Mouse (Mus musculus) liver, embryonic 11.5 days (tissue): ENCODE measurements around the gene Phb2. TPM values are rescaled to one million over a fixed set of nuclear protein-coding genes. Genes with fewer than 3 reads are reported as not detected.

ENCODE experiments used
- ATAC-seq: fragments of 200-750 bp; cut with Nextera tagmentation; replicated peaks from 2 replicates; pipeline ENCODE4 v1.8.0; 2017; ENCODE audit warnings: moderate number of reproducible peaks, mild to moderate bottlenecking, moderate TSS enrichment, moderate library complexity; ENCODE audit not compliant: low FRiP score
- DNase-seq: peaks from one replicate; pipeline ENCODE4 v3.0.0-alpha.2; 2017; ENCODE audit warnings: low spot score
- H3K27ac ChIP-seq: fragments of 300-500 bp; sonication (generic); 2 replicates; pipeline ENCODE4 v1.5.1; 2014; ENCODE audit warnings: mild to moderate bottlenecking, low read depth, low read length, control low read depth
- H3K27me3 ChIP-seq: fragments of 300-500 bp; sonication (generic); replicated peaks from 2 replicates; pipeline ENCODE4 v1.6.1; 2014; ENCODE audit warnings: low read length, mixed read lengths; ENCODE audit not compliant: control insufficient read depth, insufficient read depth
- H3K36me3 ChIP-seq: fragments of 300-500 bp; sonication (generic); 2 replicates; pipeline ENCODE4 v1.6.1; 2014; ENCODE audit warnings: mild to moderate bottlenecking, low read length, moderate library complexity, mixed read lengths; ENCODE audit not compliant: control insufficient read depth, insufficient read depth
- H3K4me1 ChIP-seq: fragments of 300-500 bp; sonication (generic); replicated peaks from 2 replicates; pipeline ENCODE4 v1.6.1; 2014; ENCODE audit warnings: low read length, mixed read lengths; ENCODE audit not compliant: control insufficient read depth, insufficient read depth
- H3K4me2 ChIP-seq: fragments of 300-500 bp; sonication (generic); 2 replicates; pipeline ENCODE4 v1.6.1; 2014; ENCODE audit warnings: mild to moderate bottlenecking, control low read depth, moderate library complexity
- H3K4me3 ChIP-seq: fragments of 300-500 bp; sonication (generic); 2 replicates; pipeline ENCODE4 v1.5.1; 2014; ENCODE audit warnings: low read depth, low read length, control low read depth
- H3K9ac ChIP-seq: fragments of 300-500 bp; sonication (generic); 2 replicates; pipeline ENCODE4 v1.6.1; 2014; ENCODE audit warnings: low read depth, low read length, control low read depth
- H3K9me3 ChIP-seq: fragments of 300-500 bp; sonication (generic); 2 replicates; pipeline ENCODE4 v1.6.1; 2016; ENCODE audit warnings: low read length, inconsistent platforms, mixed read lengths; ENCODE audit not compliant: control insufficient read depth
- WGBS: fragments of 180-500 bp; shearing (Covaris S2); extraction: QIAGEN DNeasy Blood & Tissue Kit; methylation state at CpG from one replicate; pipeline ENCODE4 v1.1.7; 2014; 5-methylcytosine and 5-hydroxymethylcytosine counted together
- microRNA counts: library from miRNA; unstranded; fragments of <30 nt; microRNA quantifications from one replicate; lab custom pipeline; 2015
- microRNA-seq: library from miRNA; unstranded; fragments of <30 nt; microRNA quantifications from one replicate; pipeline ENCODE4, GENCODE M21; 2017; ENCODE audit warnings: borderline number of aligned reads
- polyA plus RNA-seq: library from polyadenylated mRNA; unstranded; fragments of >200 nt; fragmentation: Nextera tagmentation; extraction: Ambion mirVana; gene quantifications from 2 replicates; pipeline ENCODE4 v1.2.1, GENCODE M21; 2014

The Phb2 gene
- polyA plus RNA-seq, 1 experiment from 2014 or later: 640 TPM

DNA sequence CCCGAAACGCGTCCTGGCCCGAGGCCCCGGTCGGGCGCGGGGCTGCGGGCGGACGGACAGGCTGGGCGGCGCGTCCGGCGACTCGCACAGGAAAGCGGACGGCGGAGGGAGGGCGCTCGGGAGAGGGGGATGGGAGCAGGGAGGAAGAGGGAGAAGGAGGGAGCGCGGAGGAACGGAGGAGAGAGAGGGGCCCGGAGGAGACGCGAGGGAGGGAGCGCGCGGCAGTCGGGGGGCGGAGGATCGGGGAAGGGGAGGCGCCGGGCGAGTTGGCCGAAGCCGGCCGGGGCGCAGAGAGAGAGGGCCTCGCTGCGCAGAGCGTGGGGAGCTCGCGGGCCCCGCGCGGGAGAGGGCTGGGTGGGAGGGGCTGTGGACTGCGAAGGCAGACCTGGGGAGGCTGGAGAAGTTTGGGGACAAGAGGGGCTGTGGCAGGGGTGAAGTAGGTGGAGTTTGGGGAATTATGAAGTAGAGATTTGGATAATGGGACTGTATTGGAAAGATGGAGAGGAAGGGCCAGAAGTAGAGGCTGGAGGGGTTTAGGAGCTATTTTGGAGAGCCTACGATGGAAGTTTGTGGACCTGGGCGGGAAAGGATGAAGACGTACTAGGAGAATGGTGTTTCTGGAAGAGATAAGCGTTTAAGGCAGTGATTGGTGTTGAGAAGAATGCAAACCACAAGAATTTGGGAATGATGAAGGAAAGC, 44.7 kb downstream of the Phb2 start:
- Histone ChIP-seq H3K27me3 (peaks cover 21% of the 10 kb centered on the region), H3K36me3 (no peaks in the 10 kb centered on the region), H3K27ac (peak overlapping the region; percentile 73), H3K9me3 (no peaks in the 10 kb centered on the region), H3K4me2 (peak overlapping the region; percentile 68), H3K4me3 (peak overlapping the region; percentile 68), H3K4me1 (peaks cover 37% of the 10 kb centered on the region), H3K9ac (peak overlapping the region; percentile 72)
- DNase-seq (peak; percentile 80), ATAC-seq (peak; percentile 54)
- 1% methylated on average over 52 of the region's 54 CpGs for WGBS

DNA sequence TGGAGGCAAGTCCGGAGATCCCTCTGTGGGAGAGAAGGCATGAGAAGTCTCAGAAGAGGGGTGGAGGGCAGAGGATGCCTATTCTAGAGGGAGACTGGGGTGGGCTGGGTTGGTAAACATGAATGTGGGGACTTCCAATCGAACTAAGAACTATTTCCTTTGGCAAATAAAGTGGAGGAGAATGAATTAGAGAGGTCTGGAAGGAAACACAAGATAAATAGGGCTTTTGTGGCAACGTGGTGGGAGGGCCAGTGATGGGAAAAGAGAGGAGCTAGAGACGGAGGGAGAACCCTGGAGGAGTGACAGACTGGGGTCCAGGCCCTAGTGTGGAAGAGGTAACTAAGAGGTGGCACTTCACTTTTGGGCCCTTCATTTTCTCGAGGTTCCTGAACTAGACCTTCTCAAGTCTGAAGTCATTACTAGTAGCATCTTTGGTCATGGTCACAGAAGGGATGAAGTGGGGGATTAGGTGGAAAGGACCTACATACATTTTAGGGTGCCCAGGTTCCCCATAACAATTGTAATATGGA, 45.3 kb downstream of the Phb2 start:
- Histone ChIP-seq H3K9me3 (no peaks in the 10 kb centered on the region), H3K4me1 (peaks cover 37% of the 10 kb centered on the region), H3K9ac (peak overlapping the region; percentile 72), H3K4me2 (peak overlapping the region; percentile 68), H3K36me3 (no peaks in the 10 kb centered on the region), H3K27me3 (peaks cover 21% of the 10 kb centered on the region), H3K4me3 (peak overlapping the region; percentile 68), H3K27ac (peak overlapping the region; percentile 73)
- ATAC-seq (no peak), DNase-seq (no peak)
- WGBS: 17% methylated on average over 5 of the region's 5 CpGs

DNA sequence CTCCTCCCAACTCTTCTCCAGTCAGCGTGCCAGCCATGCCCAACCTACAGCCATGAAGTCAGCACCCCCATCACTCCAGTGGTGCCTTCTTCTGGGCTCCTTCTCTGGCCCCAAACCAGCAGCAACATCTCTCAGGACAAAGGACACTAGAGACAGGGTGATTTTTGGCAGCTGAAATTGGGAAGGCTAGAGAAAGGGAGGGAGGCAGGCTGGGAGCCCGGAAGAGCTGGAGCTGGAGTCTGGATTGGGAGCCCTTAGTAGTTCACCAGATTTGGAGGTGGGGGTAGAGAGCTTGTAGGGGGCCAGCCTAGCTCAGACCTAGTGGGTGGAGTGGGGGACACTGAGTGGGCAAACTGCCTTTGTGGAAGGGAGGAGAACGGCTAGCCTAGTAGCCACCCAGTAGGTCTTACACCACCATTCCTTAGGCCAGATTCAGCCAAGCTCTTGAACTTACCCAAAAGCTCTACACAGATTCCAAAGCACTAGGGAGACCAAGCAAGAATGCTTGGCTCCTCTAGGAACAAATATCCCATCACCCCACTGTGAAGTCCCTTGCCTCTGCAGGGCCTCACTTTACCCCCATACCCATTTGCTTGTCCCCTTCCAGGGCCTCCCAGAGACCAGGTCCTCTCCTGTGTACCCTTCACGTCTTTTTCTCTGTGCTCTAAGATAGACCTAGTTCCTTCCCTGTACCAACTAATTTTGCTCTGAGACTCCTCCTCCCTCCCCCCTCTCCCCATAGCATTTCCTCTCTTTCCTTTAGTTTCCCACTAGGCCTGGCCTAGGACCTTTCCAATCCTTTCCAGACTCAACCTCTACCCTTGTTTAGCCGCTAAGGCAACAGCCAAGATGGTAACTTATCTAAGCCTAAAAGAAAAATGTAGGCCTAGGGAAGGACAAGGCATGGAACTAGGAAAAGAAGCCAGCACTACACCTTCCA, 46.0 kb downstream of the Phb2 start:
- peak overlapping the region; percentile 72 for H3K9ac ChIP-seq

DNA sequence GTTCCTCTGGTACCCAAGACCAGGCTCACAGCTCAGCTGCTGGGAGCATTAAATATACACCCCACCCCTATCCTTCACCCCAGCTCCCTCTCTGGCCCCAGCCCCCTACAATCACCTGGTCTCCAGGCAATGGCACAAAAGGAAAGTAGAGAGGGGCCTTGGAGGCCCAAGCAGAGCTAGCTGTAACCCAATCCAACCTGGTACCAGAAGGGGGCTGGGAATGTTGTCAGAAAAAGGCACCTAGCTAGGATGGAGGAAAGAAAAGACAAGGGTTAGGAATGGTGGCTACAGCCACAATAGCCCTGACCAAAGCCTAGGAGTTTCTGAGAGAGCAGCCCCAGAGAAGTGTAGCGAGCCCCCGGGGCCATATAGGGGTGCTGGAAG, 46.7 kb downstream of the Phb2 start:
- DNase-seq (no peak), ATAC-seq (no peak)
- no peak overlapping the region for H3K4me3 ChIP-seq
- H3K4me2 ChIP-seq: peak overlapping the region; percentile 47
- H3K27me3 ChIP-seq: peaks cover 30% of the 10 kb centered on the region
- H3K4me1 ChIP-seq: peaks cover 37% of the 10 kb centered on the region
- H3K27ac ChIP-seq: no peak overlapping the region
- H3K9me3 ChIP-seq: no peaks in the 10 kb centered on the region
- 61% methylated on average over 2 of the region's 2 CpGs for WGBS
- no peaks in the 10 kb centered on the region for H3K36me3 ChIP-seq
- peak overlapping the region; percentile 35 for H3K9ac ChIP-seq

More for the DNA sequence above, 46.0 kb downstream of the Phb2 start:
- Histone ChIP-seq H3K27ac (peak overlapping the region; percentile 73; the same call in 1 of the 2 replicates), H3K4me2 (peak overlapping the region; percentile 68), H3K4me1 (peaks cover 37% of the 10 kb centered on the region), H3K9me3 (no peaks in the 10 kb centered on the region), H3K27me3 (peaks cover 24% of the 10 kb centered on the region), H3K36me3 (no peaks in the 10 kb centered on the region), H3K4me3 (peak overlapping the region; percentile 68)
- no peak for ATAC-seq
- 49% methylated on average over 5 of the region's 5 CpGs for WGBS
- no peak for DNase-seq

DNA sequence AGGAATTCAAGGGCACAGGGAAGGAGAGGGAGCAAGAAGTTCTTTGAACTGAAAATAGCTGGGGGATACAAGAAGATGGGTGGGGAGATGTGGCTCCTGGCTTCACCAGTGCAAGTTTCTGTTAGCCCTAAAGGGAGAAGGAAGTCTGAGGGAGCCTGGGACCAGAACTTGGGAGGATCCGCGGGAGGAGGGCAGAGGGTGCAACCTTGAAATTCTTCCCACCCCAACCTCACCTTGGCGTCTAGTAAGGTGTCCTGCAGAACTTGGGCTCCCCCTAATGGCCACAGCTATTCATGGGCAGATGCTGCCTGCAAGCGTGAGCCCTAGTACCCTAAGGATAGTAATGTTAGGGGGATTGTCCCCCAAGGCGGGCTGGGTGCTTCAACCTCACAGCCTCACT, 47.1 kb downstream of the Phb2 start:
- ATAC-seq: peak; percentile 40; the same call in 1 of the 2 replicates
- H3K36me3 ChIP-seq: no peaks in the 10 kb centered on the region
- H3K27me3 ChIP-seq: peaks cover 30% of the 10 kb centered on the region
- H3K4me3 ChIP-seq: no peak overlapping the region
- H3K4me1 ChIP-seq: peaks cover 37% of the 10 kb centered on the region
- H3K9ac ChIP-seq: peak overlapping the region; percentile 35
- WGBS: 4% methylated on average over 5 of the region's 5 CpGs
- no peak overlapping the region for H3K27ac ChIP-seq
- DNase-seq: peak; percentile 72
- H3K4me2 ChIP-seq: peak overlapping the region; percentile 47
- no peaks in the 10 kb centered on the region for H3K9me3 ChIP-seq

DNA sequence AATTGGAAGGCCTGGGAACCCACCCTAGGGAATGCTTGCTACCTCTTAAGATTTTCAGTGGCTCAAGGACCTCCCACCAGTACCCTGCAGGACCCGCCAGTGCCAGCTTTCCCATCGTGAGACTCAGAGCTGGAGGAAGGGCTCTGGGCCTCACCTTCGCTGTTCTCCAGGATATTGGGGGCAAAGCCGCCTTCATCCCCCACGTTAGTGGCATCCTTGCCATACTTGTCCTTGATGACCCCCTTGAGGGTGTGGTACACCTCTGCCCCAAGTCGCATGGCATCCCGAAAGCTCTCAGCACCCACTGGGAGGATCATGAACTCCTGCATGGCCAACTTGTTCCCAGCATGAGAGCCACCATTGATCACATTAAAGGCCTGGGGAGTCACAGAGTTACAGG, 53.8 kb downstream of the Phb2 start:
- H3K4me2 ChIP-seq: no peak overlapping the region
- ATAC-seq (no peak), DNase-seq (no peak)
- H3K27ac ChIP-seq: no peak overlapping the region
- H3K27me3 ChIP-seq: peaks cover 49% of the 10 kb centered on the region
- H3K4me3 ChIP-seq: no peak overlapping the region
- peaks cover 25% of the 10 kb centered on the region for H3K4me1 ChIP-seq
- H3K36me3 ChIP-seq: no peaks in the 10 kb centered on the region
- no peak overlapping the region for H3K9ac ChIP-seq
- 73% methylated on average over 7 of the region's 7 CpGs for WGBS
- no peaks in the 10 kb centered on the region for H3K9me3 ChIP-seq

MicroRNA genes within 50 kb of the gene (microRNA counts, 519-probe panel; counts per million panel counts)
- microRNA mmu-miR-141 (lab: Ali Mortazavi, UCI) (not detected), microRNA mmu-miR-200c (lab: Ali Mortazavi, UCI) (4,027 counts per million, percentile 21 among the panel's probes with 10 or more counts)

Small RNA genes lying within 50 kb of the gene (microRNA-seq; reads per million reads assigned to microRNA genes)
- gene Mir141: 205 reads per million, percentile 56 among the genes with 10 or more reads in this experiment
- gene Mir200c: 1,935 reads per million, percentile 80 among the genes with 10 or more reads in this experiment

Other genes with a start within 250 kb of the Phb2 start
- 6.1 and 7.6 TPM in 2 replicates for gene Clstn3, start 247.5 kb upstream of the Phb2 start, polyA plus RNA-seq
- 4.1 and 4.4 TPM in 2 replicates for gene C1rl, start 219.2 kb upstream of the Phb2 start, polyA plus RNA-seq
- 2.8 and 2.9 TPM in 2 replicates for gene C1ra, start 199.9 kb upstream of the Phb2 start, polyA plus RNA-seq
- gene C1s1, start 170.0 kb upstream of the Phb2 start, polyA plus RNA-seq: 12.0 and 12.7 TPM in 2 replicates
- not detected in 2 replicates for gene C1rb, start 142.0 kb upstream of the Phb2 start, polyA plus RNA-seq
- gene C1s2, start 76.3 kb upstream of the Phb2 start, polyA plus RNA-seq: not detected in 2 replicates
- gene Lpcat3, start 49.3 kb upstream of the Phb2 start, polyA plus RNA-seq: 84.2 and 90.0 TPM in 2 replicates
- gene Emg1, start 158 bp upstream of the Phb2 start, polyA plus RNA-seq: 311 and 329 TPM in 2 replicates
- gene Ptpn6, start 26.4 kb downstream of the Phb2 start, polyA plus RNA-seq: 49.5 and 50.3 TPM in 2 replicates
- 147 and 167 TPM in 2 replicates for gene Grcc10, start 29.0 kb downstream of the Phb2 start, polyA plus RNA-seq
- gene Gm45234, start 43.7 kb downstream of the Phb2 start, polyA plus RNA-seq: 0.15 TPM in 1 of 2 replicates, not detected in the other
- gene Atn1, start 44.2 kb downstream of the Phb2 start, polyA plus RNA-seq: 4.4 and 5.5 TPM in 2 replicates
- 2.1 and 2.6 TPM in 2 replicates for gene Eno2, start 57.3 kb downstream of the Phb2 start, polyA plus RNA-seq
- gene Lrrc23, start 67.4 kb downstream of the Phb2 start, polyA plus RNA-seq: 0.11 TPM in 1 of 2 replicates, not detected in the other
- gene Spsb2, start 96.3 kb downstream of the Phb2 start, polyA plus RNA-seq: 9.5 and 10.4 TPM in 2 replicates
- 1,267 and 1,294 TPM in 2 replicates for gene Tpi1, start 102.0 kb downstream of the Phb2 start, polyA plus RNA-seq
- 115 and 118 TPM in 2 replicates for gene Usp5, start 117.1 kb downstream of the Phb2 start, polyA plus RNA-seq
- gene Cdca3, start 117.2 kb downstream of the Phb2 start, polyA plus RNA-seq: 223 and 224 TPM in 2 replicates
- gene Gnb3, start 127.9 kb downstream of the Phb2 start, polyA plus RNA-seq: 0.29 and 0.74 TPM in 2 replicates
- gene P3h3, start 145.4 kb downstream of the Phb2 start, polyA plus RNA-seq: 8.6 and 11.3 TPM in 2 replicates
- gene Gpr162, start 151.6 kb downstream of the Phb2 start, polyA plus RNA-seq: 0.17 and 0.32 TPM in 2 replicates
- gene Cd4, start 175.9 kb downstream of the Phb2 start, polyA plus RNA-seq: not detected in 2 replicates
- 0.35 and 0.64 TPM in 2 replicates for gene Lag3, start 199.4 kb downstream of the Phb2 start, polyA plus RNA-seq
- gene Ptms, start 207.8 kb downstream of the Phb2 start, polyA plus RNA-seq: 75.1 and 80.6 TPM in 2 replicates
- gene Mlf2, start 219.1 kb downstream of the Phb2 start, polyA plus RNA-seq: 257 and 264 TPM in 2 replicates